Mouse (Mus musculus) hematopoietic multipotent progenitor cell, adult 10-12 weeks (in vitro differentiated cells): ENCODE measurements around the gene Zdhhc15. TPM values are rescaled to one million over a fixed set of nuclear protein-coding genes. Genes with fewer than 3 reads are reported as not detected.

Experiments
- polyA plus RNA-seq: library from polyadenylated mRNA; stranded (reverse); fragments of >175 nt; gene quantifications from 2 replicates; pipeline ENCODE4 v1.2.3, GENCODE M21; 2012; ENCODE audit warnings: low replicate concordance

Zdhhc15 gene
- polyA plus RNA-seq, result 0.71 and 0.77 TPM in 2 replicates

DNA sequence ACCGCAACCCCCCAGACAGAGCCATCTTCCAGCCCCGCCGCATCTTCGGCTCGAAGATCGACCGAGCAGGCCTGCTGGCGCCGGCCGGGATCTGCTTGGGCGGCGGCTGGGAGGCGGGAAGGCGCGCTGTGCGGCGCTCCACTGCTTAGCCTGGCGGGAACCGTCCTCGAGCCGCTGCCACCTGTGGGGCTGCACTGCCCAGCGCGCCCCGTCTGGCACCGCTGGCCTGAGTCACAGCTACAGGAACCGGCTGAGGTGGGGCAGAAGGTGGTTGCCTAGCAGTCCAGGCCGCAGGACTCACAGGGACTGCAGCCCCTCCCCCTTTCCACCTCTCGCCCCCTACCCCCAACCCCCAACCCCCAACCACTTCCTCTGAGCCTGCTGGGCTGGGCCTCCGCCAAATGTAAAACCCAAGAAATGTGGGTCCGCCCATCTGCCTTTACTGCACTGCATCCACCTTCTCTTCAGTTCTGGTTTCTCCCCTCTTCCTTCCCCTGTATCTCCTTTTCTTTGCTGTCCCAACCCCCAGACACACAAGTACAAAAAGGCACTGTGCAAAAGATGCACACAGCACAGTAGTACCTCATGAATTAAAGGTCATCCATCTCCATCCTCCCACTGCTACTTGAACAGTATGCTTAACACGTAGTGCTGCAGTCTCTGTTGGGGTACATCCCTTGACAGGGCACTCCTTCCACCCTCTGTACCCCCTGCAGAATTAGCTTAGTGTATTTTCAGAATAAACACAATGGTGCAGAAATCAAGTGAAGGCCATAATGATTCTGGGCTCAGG is at the start of gene Zdhhc15:
Zdhhc15 (minus strand) TSS at position 308 of the 793 bp plus-strand sequence.

Other genes with a start within 250 kb of the Zdhhc15 start
- 2.1 and 2.9 TPM in 2 replicates for gene Uprt, start 188.2 kb downstream of the Zdhhc15 start, polyA plus RNA-seq
- 0.07 TPM in 1 of 2 replicates, not detected in the other for gene Magee2, start 186.2 kb upstream of the Zdhhc15 start, polyA plus RNA-seq